Mouse (Mus musculus) hematopoietic stem cell, adult 5-6 weeks (primary cell): ENCODE measurements around the gene Hist1h2ad. TPM values are rescaled to one million over a fixed set of nuclear protein-coding genes. Genes with fewer than 3 reads are reported as not detected.
"Not testable (repeated sequence)": the region's sequence is repeated elsewhere in the genome, so short reads cannot be mapped to it uniquely, and the experiment has no call there.

Experiments used
- ATAC-seq, 2 experiments: fragments of 125-278 bp in 1 of 2; replicated peaks in 1 of 2; 2 replicates each; pipeline ENCODE4 v1.8.0; 2016 to 2017; ENCODE audit warnings: inconsistent platforms in 2 of 2, mild to moderate bottlenecking in 2 of 2, moderate number of reproducible peaks in 2 of 2, low read depth in 1 of 2, moderate TSS enrichment in 1 of 2; ENCODE audit not compliant: low FRiP score in 2 of 2, poor library complexity in 2 of 2, severe bottlenecking in 2 of 2, insufficient read depth in 1 of 2, low TSS enrichment in 1 of 2
- total RNA-seq: library from RNA; stranded (forward); fragments of 172-1452, 232-1000 nt; gene quantifications from 2 replicates; pipeline ENCODE4 v1.2.3, GENCODE M21; 2017

Gene Hist1h2ad
- total RNA-seq, 1 experiment from 2014 or later = 346 TPM

- ATAC-seq = no peak
Observed at GRCm38 (mm10) chr13:23537006-23537710, 37.0 kb upstream of the Hist1h2ad start.

GRCm38 (mm10) chr13:23538249-23538648 is 35.9 kb upstream of the Hist1h2ad start:
- ATAC-seq = no peak

- not testable (repeated sequence) for ATAC-seq
Observed at GRCm38 (mm10) chr13:23539821-23540220, 34.4 kb upstream of the Hist1h2ad start.

GRCm38 (mm10) chr13:23541497-23541896 is 32.7 kb upstream of the Hist1h2ad start:
- no peak for ATAC-seq

- ATAC-seq = not testable (repeated sequence)
Observed at GRCm38 (mm10) chr13:23542225-23542980, 31.8 kb upstream of the Hist1h2ad start.

- peak; percentile 95 to 97 for ATAC-seq
Observed at GRCm38 (mm10) chr13:23542999-23543607, 31.1 kb upstream of the Hist1h2ad start, which contains the start of gene Hist1h2bh. TSS of gene Hist1h2bh (minus strand) at chr13:23543392.

- ATAC-seq = peak; percentile 77 to 86
Observed at GRCm38 (mm10) chr13:23543965-23544786, 30.0 kb upstream of the Hist1h2ad start, which contains the start of gene Hist1h3f. TSS of gene Hist1h3f (plus strand) at chr13:23544052.

GRCm38 (mm10) chr13:23544787-23545120 is 29.4 kb upstream of the Hist1h2ad start:
- ATAC-seq = peak; percentile 13 to 14; a peak in 2 of 4 replicates

- ATAC-seq = no peak
Observed at GRCm38 (mm10) chr13:23546694-23547093, 27.5 kb upstream of the Hist1h2ad start.

GRCm38 (mm10) chr13:23550761-23551145 is 23.4 kb upstream of the Hist1h2ad start:
- no peak for ATAC-seq

GRCm38 (mm10) chr13:23551146-23551834 is 22.9 kb upstream of the Hist1h2ad start, which contains the start of gene Hist1h4f:
TSS of gene Hist1h4f (minus strand) at chr13:23551648.
- peak; percentile 62 to 74 for ATAC-seq

GRCm38 (mm10) chr13:23551931-23552914 is 22.0 kb upstream of the Hist1h2ad start:
- ATAC-seq = no peak

- no peak for ATAC-seq
Observed at GRCm38 (mm10) chr13:23552962-23553361, 21.2 kb upstream of the Hist1h2ad start, which contains the start of gene Hist1h1d. TSS of gene Hist1h1d (plus strand) at chr13:23553262.

GRCm38 (mm10) chr13:23554393-23554792 is 19.8 kb upstream of the Hist1h2ad start:
- ATAC-seq = no peak

GRCm38 (mm10) chr13:23554925-23555838 is 19.0 kb upstream of the Hist1h2ad start:
- peak; percentile 51 to 63 for ATAC-seq
